Mouse (Mus musculus) heart, adult 2 months (tissue): Measurements from ENCODE around the gene Fbxw2. TPM values are rescaled to one million over a fixed set of nuclear protein-coding genes. Genes with fewer than 3 reads are reported as not detected.
A peak's percentile ranks its signal among the peaks of the same experiment; 100 is the strongest.
"Not testable (repeated sequence)": the region's sequence is repeated elsewhere in the genome, so short reads cannot be mapped to it uniquely, and the experiment has no call there.

Source experiments
- DNase-seq, 2 experiments: peaks; one replicate each; pipeline ENCODE4 v3.0.0; 2021
- H3K27ac ChIP-seq: fragments of 200-600 bp; 2 replicates; pipeline ENCODE4 v1.8.1; 2022
- H3K27me3 ChIP-seq: fragments of 200-500 bp; 2 replicates; pipeline ENCODE4 v1.6.1; 2012; ENCODE audit warnings: mild to moderate bottlenecking, low read length, inconsistent platforms, mixed read lengths; ENCODE audit not compliant: control insufficient read depth, insufficient read depth
- H3K36me3 ChIP-seq: fragments of 200-500 bp; 2 replicates; pipeline ENCODE4 v1.6.1; 2012; ENCODE audit warnings: low read length, inconsistent platforms; ENCODE audit not compliant: control insufficient read depth, insufficient read depth
- H3K4me1 ChIP-seq: fragments of 200-500 bp; 2 replicates; pipeline ENCODE4 v1.6.1; 2011; ENCODE audit warnings: low read length; ENCODE audit not compliant: control insufficient read depth, insufficient read depth
- H3K4me3 ChIP-seq: fragments of 200-600 bp; 2 replicates; pipeline ENCODE4 v1.8.1; 2022
- H3K79me2 ChIP-seq: fragments of 200-500 bp; replicated peaks from 2 replicates; pipeline ENCODE4 v1.6.1; 2012; ENCODE audit warnings: mild to moderate bottlenecking, inconsistent platforms, low read length, moderate library complexity, mixed read lengths; ENCODE audit not compliant: control insufficient read depth, insufficient read depth
- H3K9ac ChIP-seq: fragments of 200-500 bp; 2 replicates; pipeline ENCODE4 v1.6.1; 2012; ENCODE audit warnings: low read depth, mild to moderate bottlenecking, control low read depth, inconsistent platforms, low read length, mixed read lengths
- CTCF ChIP-seq: fragments of 200-600 bp; IDR thresholded peaks from 2 replicates; pipeline ENCODE4 v1.8.1; 2022; ENCODE audit warnings: antibody characterized with exemption, mild to moderate bottlenecking, moderate library complexity
- EP300 ChIP-seq: fragments of 200-500 bp; IDR thresholded peaks from 2 replicates; pipeline ENCODE4 v1.6.1; 2011; ENCODE audit warnings: low read depth, low read length, control low read depth; ENCODE audit not compliant: insufficient read depth
- POLR2A ChIP-seq: fragments of 200-500 bp; IDR thresholded peaks from 2 replicates; pipeline ENCODE4 v1.6.1; 2011; ENCODE audit warnings: mild to moderate bottlenecking, low read depth, low read length, control low read depth; ENCODE audit not compliant: insufficient read depth
- WGBS: fragments of 180-500 bp; shearing (Covaris S2); methylation state at CpG from one replicate; pipeline ENCODE4 v1.1.7; 2018; 5-methylcytosine and 5-hydroxymethylcytosine counted together
- intact Hi-C: fragments of 180-260 bp; cut with DNase I; formaldehyde crosslinking; loops from one replicate; pipeline ENCODE4 v1.15.1; 2025
- polyA plus RNA-seq: library from polyadenylated mRNA; depleted of rRNA; stranded (reverse); fragments of >200 nt; gene quantifications from 2 replicates; pipeline ENCODE4 v1.2.3, GENCODE M21; 2012
- total RNA-seq, 2 experiments: library from RNA; stranded (reverse); gene quantifications; 2 replicates each; pipeline ENCODE4 v1.2.3; 2021

The Fbxw2 gene
- total and polyA plus RNA-seq, 3 experiments, result 29.5 to 45.3 (median 40.2) TPM

DNA sequence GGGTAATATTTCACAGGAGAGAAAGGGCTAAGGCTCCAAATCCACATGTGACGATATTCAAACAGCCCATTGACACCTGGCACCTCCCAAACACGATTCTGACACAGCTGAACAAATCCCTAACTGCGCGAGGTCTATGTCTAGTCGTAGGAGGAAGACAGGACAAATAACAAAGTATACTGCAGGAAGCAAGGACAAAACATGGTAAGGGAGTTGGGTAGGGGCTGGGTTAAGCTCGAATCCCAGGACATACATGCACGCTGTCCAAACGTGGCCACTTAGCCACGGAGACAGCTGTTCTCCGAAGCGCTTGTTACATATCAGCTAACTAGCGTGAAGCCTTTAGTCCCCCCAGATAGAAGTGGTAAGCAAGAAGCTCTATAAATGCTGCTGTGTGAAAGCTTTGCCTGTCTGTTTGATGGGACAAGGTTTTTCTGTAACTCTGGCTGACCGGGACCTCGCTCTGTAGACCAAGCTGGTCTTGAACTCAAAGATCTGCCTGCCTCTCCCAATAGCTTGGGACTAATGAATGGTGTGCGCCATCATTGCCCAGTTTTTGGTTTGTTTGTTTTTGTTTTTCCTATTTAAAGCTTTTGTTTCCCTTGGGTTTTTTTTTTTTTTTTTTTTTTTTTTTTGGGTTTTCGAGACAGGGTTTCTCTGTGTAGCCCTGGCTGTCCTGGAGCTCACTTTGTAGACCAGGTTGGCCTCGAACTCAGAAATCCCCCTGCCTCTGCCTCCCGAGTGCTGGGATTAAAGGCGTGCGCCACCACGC lies 535 bp upstream of the Fbxw2 start:
- WGBS, result 35% methylated on average over 20 of the region's 21 CpGs
- TF ChIP-seq EP300 (no peak), CTCF (no peak), POLR2A (no peak)
- peak in 1 of 2 experiments; percentile 28 for DNase-seq

DNA sequence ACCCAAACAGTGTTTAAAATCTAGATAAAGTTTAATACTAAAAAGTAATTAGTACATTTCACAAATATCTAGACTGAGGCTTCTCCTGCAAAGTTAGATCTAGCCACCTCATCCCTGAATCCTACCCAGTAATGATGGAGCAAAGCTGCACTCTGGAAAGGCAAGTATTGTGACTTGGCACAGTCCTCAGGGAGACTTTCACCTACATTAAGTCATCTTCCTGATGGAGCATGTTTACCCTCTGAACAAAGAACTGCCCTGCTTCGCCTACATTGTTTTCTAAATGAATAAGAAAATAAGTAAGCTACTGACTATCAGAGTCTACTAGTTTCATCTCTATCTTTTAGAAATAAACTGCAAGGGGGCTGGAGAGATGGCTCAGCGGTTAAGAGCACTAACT lies 7.6 kb downstream of the Fbxw2 start:
- H3K9ac ChIP-seq, result no peak overlapping the region
- intact Hi-C loops, result no loop called here
- no peak for DNase-seq
- H3K4me1 ChIP-seq, result no peaks in the 10 kb centered on the region; the same call in 1 of the 2 replicates
- 78% methylated on average over 2 of the region's 2 CpGs for whole genome bisulfite sequencing
- H3K79me2 ChIP-seq, result no peaks in the 10 kb centered on the region
- no peak for TF ChIP-seq CTCF
- H3K27me3 ChIP-seq, result no peaks in the 10 kb centered on the region
- H3K27ac ChIP-seq, result no peak overlapping the region
- peaks cover 14% of the 10 kb centered on the region for H3K36me3 ChIP-seq
- H3K4me3 ChIP-seq, result no peak overlapping the region

More for the DNA sequence above, 535 bp upstream of the Fbxw2 start:
- no peaks in the 10 kb centered on the region for H3K27me3 ChIP-seq
- H3K4me3 ChIP-seq, result peak overlapping the region; percentile 90
- 0 out of 2 replicates have a peak, but pooled peaks cover 1% of the 10 kb centered on the region for H3K79me2 ChIP-seq
- intact Hi-C loops, result loop anchor here (1.0 to 2.0 kb wide), 2 partner anchors 24 to 44 kb away; no protein-coding TSS in a partner anchor
- peak overlapping the region; percentile 84 for H3K27ac ChIP-seq
- H3K36me3 ChIP-seq, result peaks cover 12% of the 10 kb centered on the region
- H3K9ac ChIP-seq, result no peak overlapping the region
- peaks cover 9% of the 10 kb centered on the region for H3K4me1 ChIP-seq

DNA sequence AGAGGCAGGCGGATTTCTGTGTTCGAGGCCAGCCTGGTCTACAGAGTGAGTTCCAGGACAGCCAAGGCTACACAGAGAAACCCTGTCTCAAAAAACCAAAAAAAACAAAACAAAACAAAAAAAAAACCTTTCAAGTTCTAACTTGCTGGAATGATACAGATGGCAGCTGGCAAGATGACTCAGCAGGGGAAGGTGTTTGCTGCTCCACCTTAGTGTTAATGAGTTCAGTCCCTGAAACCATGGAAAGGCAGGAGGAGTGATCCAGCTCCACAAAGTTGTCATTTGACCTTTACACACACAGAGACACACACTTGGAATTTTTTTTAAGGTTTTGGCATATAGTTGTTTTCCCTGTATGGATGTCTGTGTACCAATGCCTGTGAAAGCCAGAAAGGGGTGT lies 10.2 kb downstream of the Fbxw2 start:
- H3K4me3 ChIP-seq, H3K79me2 ChIP-seq, H3K4me1 ChIP-seq, DNase-seq, H3K27ac ChIP-seq, intact Hi-C loops, H3K27me3 ChIP-seq, H3K9ac ChIP-seq: not testable (repeated sequence)
- 91% methylated on average over 2 of the region's 2 CpGs for WGBS
- H3K36me3 ChIP-seq, result peaks cover 17% of the 10 kb centered on the region

DNA sequence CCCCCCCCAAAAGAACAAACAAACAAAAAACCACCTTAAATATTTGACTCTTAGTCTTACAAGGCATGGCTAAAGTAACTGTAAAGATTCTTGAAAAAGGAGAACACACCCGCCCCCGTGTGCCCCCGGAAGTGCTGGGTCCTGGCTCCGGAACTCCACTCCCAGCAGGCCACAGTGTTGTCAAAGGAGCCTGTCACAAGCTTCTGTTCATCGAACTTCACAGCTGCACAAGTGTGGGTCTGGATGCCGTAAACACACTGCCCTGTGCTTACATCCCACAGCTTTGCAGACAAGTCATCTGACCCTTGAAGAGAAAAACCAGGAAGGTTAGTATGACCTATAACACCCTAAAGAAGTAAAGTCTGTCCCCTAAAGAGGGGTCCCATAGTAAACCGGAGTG lies 13.4 kb downstream of the Fbxw2 start:
- Histone ChIP-seq H3K9ac (no peak overlapping the region), H3K4me1 (no peaks in the 10 kb centered on the region; the same call in 1 of the 2 replicates), H3K79me2 (peaks cover 3% of the 10 kb centered on the region; the same call in 1 of the 2 replicates), H3K4me3 (no peak overlapping the region), H3K27me3 (no peaks in the 10 kb centered on the region), H3K27ac (no peak overlapping the region), H3K36me3 (peaks cover 30% of the 10 kb centered on the region)
- intact Hi-C loops, result no loop called here
- no peak for DNase-seq
- WGBS, result 62% methylated on average over 7 of the region's 7 CpGs
- TF ChIP-seq POLR2A, result no peak
- TF ChIP-seq CTCF, result no peak
- no peak for TF ChIP-seq EP300

DNA sequence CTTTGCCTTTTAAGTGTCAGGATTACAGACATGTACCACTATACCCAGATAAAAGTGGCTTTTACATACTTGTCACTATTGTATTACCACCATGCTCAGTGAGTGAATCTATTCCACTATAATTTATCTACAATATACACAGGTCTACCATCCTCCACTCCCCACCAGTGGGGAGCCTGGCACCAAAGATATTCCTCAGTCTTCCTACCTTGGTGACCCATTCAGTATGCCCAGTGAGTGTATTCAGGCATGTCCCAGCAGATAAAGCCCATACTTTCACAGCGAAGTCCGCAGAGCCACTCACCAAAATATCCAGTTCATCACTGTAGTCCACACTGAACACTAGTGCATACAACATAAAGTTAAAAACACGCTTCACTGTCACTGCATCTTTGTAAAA lies 15.3 kb downstream of the Fbxw2 start:
- H3K4me3 ChIP-seq, result no peak overlapping the region
- no peak for DNase-seq
- no peak overlapping the region for H3K9ac ChIP-seq
- no peaks in the 10 kb centered on the region for H3K27me3 ChIP-seq
- peaks cover under 1% of the 10 kb centered on the region; the same call in 1 of the 2 replicates for H3K4me1 ChIP-seq
- H3K36me3 ChIP-seq, result peaks cover 48% of the 10 kb centered on the region
- WGBS, result 84% methylated on average over 3 of the region's 3 CpGs
- H3K79me2 ChIP-seq, result peaks cover 5% of the 10 kb centered on the region; the same call in 1 of the 2 replicates
- TF ChIP-seq CTCF, result no peak
- no peak for TF ChIP-seq POLR2A
- TF ChIP-seq EP300, result no peak
- no peak overlapping the region for H3K27ac ChIP-seq
- intact Hi-C loops, result no loop called here

DNA sequence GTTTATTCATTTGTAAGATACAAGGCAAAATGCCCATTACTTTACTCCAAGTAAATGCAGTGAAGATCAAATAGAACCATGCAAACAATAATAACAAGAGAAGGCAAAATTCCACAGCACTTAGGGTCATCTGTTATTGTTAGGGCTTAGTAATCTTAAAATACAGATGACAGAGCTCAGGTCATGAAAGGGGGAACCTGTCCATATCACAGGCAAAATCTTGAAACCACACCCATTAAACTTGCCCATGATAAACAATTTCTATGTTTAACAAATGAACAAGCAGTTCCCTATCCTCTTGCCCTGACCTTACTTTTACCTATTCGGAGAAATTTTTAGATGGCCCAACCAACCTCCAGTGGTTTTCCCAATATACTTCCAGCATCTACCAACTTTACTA lies 16.5 kb downstream of the Fbxw2 start:
- no peak for DNase-seq
- H3K36me3 ChIP-seq, result peaks cover 51% of the 10 kb centered on the region

More for the DNA sequence above, 16.5 kb downstream of the Fbxw2 start:
- intact Hi-C loops, result loop anchor here (5.0 kb wide), 1 partner anchor 63 kb away; the partner anchor contains the start of genes Cutal and Psmd5
- H3K79me2 ChIP-seq, result peaks cover 6% of the 10 kb centered on the region; the same call in 1 of the 2 replicates
- no peak overlapping the region for H3K27ac ChIP-seq
- H3K4me3 ChIP-seq, result no peak overlapping the region
- TF ChIP-seq EP300, result no peak
- TF ChIP-seq POLR2A, result no peak
- no peak for TF ChIP-seq CTCF
- no peaks in the 10 kb centered on the region for H3K27me3 ChIP-seq
- H3K9ac ChIP-seq, result no peak overlapping the region
- WGBS, result 84% methylated on average over 1 of the region's 1 CpGs
- H3K4me1 ChIP-seq, result peaks cover 3% of the 10 kb centered on the region; the same call in 1 of the 2 replicates
